Mouse (Mus musculus) spleen, postnatal 0 days (tissue): Measurements from ENCODE around the gene Rab9b. TPM values are rescaled to one million over a fixed set of nuclear protein-coding genes. Genes with fewer than 3 reads are reported as not detected.

ENCODE experiments used
- polyA plus RNA-seq: library from polyadenylated mRNA; unstranded; fragments of >200 nt; fragmentation: Nextera tagmentation; extraction: Ambion mirVana; gene quantifications from 2 replicates; pipeline ENCODE4 v1.2.1, GENCODE M21; 2015

Gene Rab9b
- polyA plus RNA-seq = not detected in 2 replicates

GRCm38 (mm10) chrX:136868061-136869040 is at the start of gene Rab9b:
Gene Rab9b, minus strand, starts transcription at chrX:136868755.

GRCm38 (mm10) chrX:136822371-136822770 is 46.2 kb downstream of the Rab9b start, which contains the start of gene Plp1:
Gene Plp1, plus strand, starts transcription at chrX:136822671.

Other genes with a start within 250 kb of the Rab9b start
- 2.3 and 3.8 TPM in 2 replicates for gene Tceal1, start 160.8 kb downstream of the Rab9b start, polyA plus RNA-seq
- gene Morf4l2, start 125.1 kb downstream of the Rab9b start, polyA plus RNA-seq = 193 and 199 TPM in 2 replicates
- not detected in 2 replicates for gene Glra4, start 88.6 kb downstream of the Rab9b start, polyA plus RNA-seq
- 0.97 and 1.0 TPM in 2 replicates for gene Plp1, start 46.1 kb downstream of the Rab9b start, polyA plus RNA-seq
- not detected in 2 replicates for gene H2bfm, start 58.6 kb upstream of the Rab9b start, polyA plus RNA-seq
- gene Tmsb15b2, start 106.7 kb upstream of the Rab9b start, polyA plus RNA-seq = 9.6 and 10.8 TPM in 2 replicates
- 0.90 and 1.7 TPM in 2 replicates for gene Tmsb15l, start 108.1 kb upstream of the Rab9b start, polyA plus RNA-seq
- 9.5 and 12.9 TPM in 2 replicates for gene Tmsb15b1, start 108.1 kb upstream of the Rab9b start, polyA plus RNA-seq
- 0.42 and 0.71 TPM in 2 replicates for gene Zcchc18, start 124.4 kb upstream of the Rab9b start, polyA plus RNA-seq
- 5.1 and 5.5 TPM in 2 replicates for gene Slc25a53, start 169.5 kb upstream of the Rab9b start, polyA plus RNA-seq
- gene Fam199x, start 180.8 kb upstream of the Rab9b start, polyA plus RNA-seq = 1.6 and 2.1 TPM in 2 replicates